Mouse (Mus musculus) ES-Bruce4 (cell line): ENCODE data around the gene Schip1.

ENCODE experiments used
- CTCF ChIP-seq: IDR thresholded peaks from one replicate; pipeline ENCODE4 v1.8.1; 2011; ENCODE audit warnings: low read depth, low read length
- EP300 ChIP-seq: IDR thresholded peaks from 2 replicates; pipeline ENCODE4 v1.6.1; 2011; ENCODE audit warnings: low read depth, low read length; ENCODE audit not compliant: insufficient read depth
- POLR2A ChIP-seq: IDR thresholded peaks from one replicate; pipeline ENCODE4 v1.8.1; 2011; ENCODE audit warnings: low read length; ENCODE audit not compliant: insufficient read depth

GRCm38 (mm10) chr3:68619097-68619496 is 554.5 kb downstream of the Schip1 start:
- TF ChIP-seq EP300 (no peak), POLR2A (no peak), CTCF (no peak)
